18 mouse cellular contexts compared by ENCODE assay signal in the genomic region with DNA sequence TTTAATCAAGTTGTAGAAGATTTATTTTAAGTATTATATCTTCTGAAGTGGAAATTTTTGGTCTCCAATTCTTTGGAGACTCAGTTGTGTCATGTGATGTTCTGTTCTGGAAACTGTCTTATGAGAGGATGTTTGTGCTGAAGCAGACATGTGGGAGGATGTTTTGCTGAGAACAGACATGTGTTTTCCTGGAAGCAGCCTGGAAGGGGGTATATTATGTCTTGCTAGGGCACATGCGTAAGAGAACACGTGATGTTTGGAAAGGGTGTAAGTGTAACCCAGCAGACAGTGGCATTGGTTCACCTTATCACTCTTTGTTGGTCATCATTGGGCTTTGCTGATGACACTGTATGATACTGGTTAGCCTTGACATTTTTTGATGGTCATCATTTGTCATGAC.
"Had no signal": no experiment of that assay in that cellular context is flagged by ENCODE, and none has a peak within 500 bp of the region (broad histone marks: within the 10 kb centered on the region; RNA-seq: fewer than 3 reads in every experiment).

No protein-coding gene starts in this region.

- H3K36me3 ChIP-seq: lung, embryonic 15.5 days; neural tube, embryonic 12.5 days; neural tube, embryonic 15.5 days; stomach, embryonic 15.5 days had no signal

- H3K27ac ChIP-seq: liver, embryonic 12.5 days; liver, embryonic 15.5 days; lung, embryonic 15.5 days; neural tube, embryonic 12.5 days; neural tube, embryonic 15.5 days; stomach, embryonic 15.5 days had no signal

- DNase-seq: kidney, adult 18-20 months; kidney, adult 9 months; kidney, postnatal 14 days; kidney, postnatal 4 days; lung, adult 18-20 months; lung, postnatal 10 days; lung, postnatal 36 days; midbrain, embryonic 14.5 days; thymus, adult 18-20 months; thymus, postnatal 14 days; thymus, postnatal 4 days had no signal

- ATAC-seq: intestine, embryonic 16.5 days; liver, embryonic 12.5 days had no signal

- H3K27me3 ChIP-seq: liver, embryonic 12.5 days; liver, embryonic 15.5 days; lung, embryonic 15.5 days; neural tube, embryonic 12.5 days; neural tube, embryonic 15.5 days; stomach, embryonic 15.5 days had no signal

- H3K4me1 ChIP-seq: lung, embryonic 15.5 days; neural tube, embryonic 15.5 days; stomach, embryonic 15.5 days had no signal

- H3K4me3 ChIP-seq: liver, embryonic 12.5 days; liver, embryonic 15.5 days; lung, embryonic 15.5 days; neural tube, embryonic 12.5 days; neural tube, embryonic 15.5 days; stomach, embryonic 15.5 days had no signal
